In genomic region chr4:49891835-49892301, GRCm38 (mm10) we compare ENCODE assay signal across 10 mouse cellular contexts. TPM values are rescaled to one million over a fixed set of nuclear protein-coding genes. Genes with fewer than 3 reads are reported as not detected.
DNase-seq lines count a peak whose midpoint lies in the region; ATAC-seq and TF ChIP-seq lines count a peak whose summit lies in the region.
"Had no signal": no experiment of that assay in that cellular context is flagged by ENCODE, and none has a peak within 500 bp of the region (broad histone marks: within the 10 kb centered on the region; RNA-seq: fewer than 3 reads in every experiment).

No protein-coding gene starts in this region.

- no peaks in the 10 kb centered on the region for H3K27me3 ChIP-seq in limb, embryonic 14.5 days (ENCODE audit: control insufficient read depth, insufficient read depth, low read length)
- H3K27me3 ChIP-seq in limb, embryonic 10.5 days (ENCODE audit: low read depth, poor library complexity, severe bottlenecking), result no peaks in the 10 kb centered on the region
- H3K27me3 ChIP-seq in forebrain, embryonic 15.5 days, result no peaks in the 10 kb centered on the region
- H3K27me3 ChIP-seq in hindbrain, embryonic 14.5 days (ENCODE audit: control insufficient read depth, insufficient read depth, low read length), result no peaks in the 10 kb centered on the region
- H3K27me3 ChIP-seq in liver, embryonic 12.5 days (replicated peaks), result no peaks in the 10 kb centered on the region
- H3K27me3 ChIP-seq: midbrain, embryonic 12.5 days had no signal

- no peak overlapping the region for H3K4me3 ChIP-seq in limb, embryonic 14.5 days (replicated peaks; ENCODE audit: low read length)
- H3K4me3 ChIP-seq in limb, embryonic 10.5 days, result no peak overlapping the region
- no peak overlapping the region for H3K4me3 ChIP-seq in forebrain, embryonic 15.5 days
- no peak overlapping the region for H3K4me3 ChIP-seq in hindbrain, embryonic 14.5 days (replicated peaks; ENCODE audit: low read length)
- no peak overlapping the region for H3K4me3 ChIP-seq in liver, embryonic 12.5 days
- H3K4me3 ChIP-seq: midbrain, embryonic 12.5 days had no signal

- DNase-seq in limb, embryonic 14.5 days (ENCODE audit: low spot score), result no peak
- no peak for DNase-seq in limb, embryonic 10.5 days (ENCODE audit: low spot score)
- DNase-seq in hindbrain, embryonic 14.5 days (ENCODE audit: low spot score), result no peak
- DNase-seq in lung, postnatal 14 days, result peak; percentile 3
- DNase-seq in layer of hippocampus, adult 18-20 months (ENCODE audit: low spot score in 2 of 2), result no peak
- no peak for DNase-seq in spleen, postnatal 14 days (ENCODE audit: low spot score in 2 of 2)

- no peak overlapping the region for H3K4me2 ChIP-seq in limb, embryonic 14.5 days (replicated peaks; ENCODE audit: low read depth, low read length, severe bottlenecking)
- H3K4me2 ChIP-seq in forebrain, embryonic 15.5 days (replicated peaks), result no peak overlapping the region
- no peak overlapping the region for H3K4me2 ChIP-seq in hindbrain, embryonic 14.5 days (replicated peaks)
- H3K4me2 ChIP-seq in liver, embryonic 12.5 days, result no peak overlapping the region
- H3K4me2 ChIP-seq: midbrain, embryonic 12.5 days had no signal

- no peak overlapping the region for H3K27ac ChIP-seq in limb, embryonic 14.5 days (replicated peaks; ENCODE audit: low read depth, low read length)
- H3K27ac ChIP-seq in limb, embryonic 10.5 days, result no peak overlapping the region
- H3K27ac ChIP-seq in forebrain, embryonic 15.5 days (replicated peaks), result no peak overlapping the region
- no peak overlapping the region for H3K27ac ChIP-seq in hindbrain, embryonic 14.5 days
- H3K27ac ChIP-seq in liver, embryonic 12.5 days, result no peak overlapping the region
- H3K27ac ChIP-seq: midbrain, embryonic 12.5 days had no signal

- no peaks in the 10 kb centered on the region for H3K36me3 ChIP-seq in limb, embryonic 14.5 days (ENCODE audit: control insufficient read depth, insufficient read depth, low read length)
- H3K36me3 ChIP-seq in limb, embryonic 10.5 days, result no peaks in the 10 kb centered on the region
- no peaks in the 10 kb centered on the region for H3K36me3 ChIP-seq in forebrain, embryonic 15.5 days
- no peaks in the 10 kb centered on the region for H3K36me3 ChIP-seq in hindbrain, embryonic 14.5 days (replicated peaks; ENCODE audit: control insufficient read depth, insufficient read depth)
- no peaks in the 10 kb centered on the region for H3K36me3 ChIP-seq in liver, embryonic 12.5 days
- H3K36me3 ChIP-seq: midbrain, embryonic 12.5 days had no signal

- no peaks in the 10 kb centered on the region for H3K9me3 ChIP-seq in limb, embryonic 14.5 days (ENCODE audit: control insufficient read depth, low read length)
- H3K9me3 ChIP-seq in limb, embryonic 10.5 days (replicated peaks), result no peaks in the 10 kb centered on the region
- no peaks in the 10 kb centered on the region for H3K9me3 ChIP-seq in forebrain, embryonic 15.5 days
- no peaks in the 10 kb centered on the region for H3K9me3 ChIP-seq in hindbrain, embryonic 14.5 days (ENCODE audit: control insufficient read depth, low read length)
- H3K9me3 ChIP-seq in liver, embryonic 12.5 days (replicated peaks), result no peaks in the 10 kb centered on the region
- H3K9me3 ChIP-seq: midbrain, embryonic 12.5 days had no signal

- no peak overlapping the region for H3K9ac ChIP-seq in limb, embryonic 14.5 days (ENCODE audit: low read depth, low read length, severe bottlenecking)
- H3K9ac ChIP-seq in forebrain, embryonic 15.5 days (replicated peaks), result no peak overlapping the region
- H3K9ac ChIP-seq in hindbrain, embryonic 14.5 days, result no peak overlapping the region
- H3K9ac ChIP-seq in liver, embryonic 12.5 days, result no peak overlapping the region
- H3K9ac ChIP-seq: midbrain, embryonic 12.5 days had no signal

- no peaks in the 10 kb centered on the region for H3K4me1 ChIP-seq in limb, embryonic 14.5 days (ENCODE audit: control insufficient read depth, insufficient read depth, low read length)
- no peaks in the 10 kb centered on the region for H3K4me1 ChIP-seq in limb, embryonic 10.5 days
- H3K4me1 ChIP-seq in forebrain, embryonic 15.5 days, result 0 out of 2 replicates have a peak, but pooled peaks cover 4% of the 10 kb centered on the region
- no peaks in the 10 kb centered on the region for H3K4me1 ChIP-seq in hindbrain, embryonic 14.5 days (replicated peaks; ENCODE audit: control insufficient read depth, insufficient read depth, low read length)
- no peaks in the 10 kb centered on the region for H3K4me1 ChIP-seq in liver, embryonic 12.5 days
- H3K4me1 ChIP-seq: midbrain, embryonic 12.5 days had no signal

- peak; percentile 26; the same call in 1 of the 2 replicates for ATAC-seq in limb, embryonic 14.5 days (ENCODE audit: low FRiP score, low read depth)
- ATAC-seq in forebrain, embryonic 15.5 days (replicated peaks), result 0 out of 2 replicates have a peak, but pooled peaks have one; percentile 23
- peak; percentile 59; the same call in 1 of the 2 replicates for ATAC-seq in hindbrain, embryonic 14.5 days (ENCODE audit: low FRiP score)
- ATAC-seq in liver, embryonic 12.5 days, result no peak

- no peak for TF ChIP-seq POLR2A in limb, embryonic 14.5 days (IDR thresholded peaks at IDR 0.05; ENCODE audit: borderline replicate concordance, extremely low read depth, insufficient read depth, insufficient read length)

- 22% methylated on average over 4 of the region's 4 CpGs for WGBS in limb, embryonic 14.5 days
- WGBS in limb, embryonic 10.5 days, result 41% methylated on average over 4 of the region's 4 CpGs
- 12% methylated on average over 4 of the region's 4 CpGs for WGBS in forebrain, embryonic 15.5 days
- 31% methylated on average over 4 of the region's 4 CpGs for WGBS in hindbrain, embryonic 14.5 days
- 21% methylated on average over 4 of the region's 4 CpGs for WGBS in liver, embryonic 12.5 days (ENCODE audit: insufficient replicate concordance)

RNA-seq across cellular contexts. Expression of gene Grin3a, which starts 46.3 kb away (rescaled TPM):
- polyA plus RNA-seq in limb, embryonic 14.5 days (2012; rRNA removed), result 4.2 and 5.1 TPM in 2 replicates
- polyA plus RNA-seq in limb, embryonic 14.5 days (2014; fragmentation: Nextera tagmentation; extraction: Ambion mirVana), result 6.8 and 9.2 TPM in 2 replicates
- 0.21 and 0.60 TPM in 2 replicates for polyA plus RNA-seq in limb, embryonic 10.5 days (2016; fragmentation: Nextera tagmentation; extraction: Ambion mirVana)
- 7.5 and 7.7 TPM in 2 replicates for polyA plus RNA-seq in forebrain, embryonic 15.5 days (2015; fragmentation: Nextera tagmentation; extraction: Ambion mirVana)
- 33.7 and 42.7 TPM in 2 replicates for polyA plus RNA-seq in hindbrain, embryonic 14.5 days (2014; fragmentation: Nextera tagmentation; extraction: Ambion mirVana)
- total RNA-seq in layer of hippocampus, adult 18-20 months (2021), result 10 to 100 TPM; 31.2 to 31.5 TPM
- 0.11 and 0.23 TPM in 2 replicates for polyA plus RNA-seq in liver, embryonic 12.5 days (2016; fragmentation: Nextera tagmentation; extraction: Ambion mirVana)
- total RNA-seq: gastrocnemius, adult 8-10 months had no signal
